Mouse (Mus musculus) midbrain, embryonic 16.5 days (tissue): ENCODE measurements around the gene Avp. TPM values are rescaled to one million over a fixed set of nuclear protein-coding genes. Genes with fewer than 3 reads are reported as not detected.

Experiments
- ATAC-seq: fragments of 200-750 bp; cut with Nextera tagmentation; 2 replicates; pipeline ENCODE4 v1.8.0; 2017; ENCODE audit warnings: moderate TSS enrichment
- H3K27ac ChIP-seq: fragments of 300-500 bp; sonication (generic); 2 replicates; pipeline ENCODE4 v1.5.1; 2014; ENCODE audit warnings: mild to moderate bottlenecking, low read length, mixed read lengths
- H3K27me3 ChIP-seq: fragments of 300-500 bp; sonication (generic); 2 replicates; pipeline ENCODE4 v1.6.1; 2014; ENCODE audit warnings: low read depth, low read length, mixed read lengths; ENCODE audit not compliant: control insufficient read depth, insufficient read depth
- H3K36me3 ChIP-seq: fragments of 300-500 bp; sonication (generic); 2 replicates; pipeline ENCODE4 v1.6.1; 2014; ENCODE audit warnings: mild to moderate bottlenecking, low read length, moderate library complexity, mixed read lengths; ENCODE audit not compliant: control insufficient read depth, insufficient read depth
- H3K4me1 ChIP-seq: fragments of 300-500 bp; sonication (generic); 2 replicates; pipeline ENCODE4 v1.6.1; 2014; ENCODE audit warnings: mild to moderate bottlenecking, low read length, mixed read lengths; ENCODE audit not compliant: control insufficient read depth, insufficient read depth
- H3K4me2 ChIP-seq: fragments of 300-500 bp; sonication (generic); 2 replicates; pipeline ENCODE4 v1.6.1; 2014; ENCODE audit warnings: mild to moderate bottlenecking, low read length, mixed read lengths
- H3K4me3 ChIP-seq: fragments of 300-500 bp; sonication (generic); 2 replicates; pipeline ENCODE4 v1.5.1; 2014; ENCODE audit warnings: low read depth, mild to moderate bottlenecking, low read length, moderate library complexity, mixed read lengths
- H3K9ac ChIP-seq: fragments of 300-500 bp; sonication (generic); 2 replicates; pipeline ENCODE4 v1.6.1; 2014; ENCODE audit warnings: low read depth, low read length, mixed read lengths
- H3K9me3 ChIP-seq: fragments of 300-500 bp; sonication (generic); replicated peaks from 2 replicates; pipeline ENCODE4 v1.6.1; 2014; ENCODE audit warnings: mild to moderate bottlenecking, low read length, mixed read lengths; ENCODE audit not compliant: control insufficient read depth, poor library complexity, severe bottlenecking
- WGBS: fragments of 180-500 bp; shearing (Covaris S2); extraction: QIAGEN DNeasy Blood & Tissue Kit; methylation state at CpG from one replicate; pipeline ENCODE4 v1.1.7; 2014; 5-methylcytosine and 5-hydroxymethylcytosine counted together
- polyA plus RNA-seq: library from polyadenylated mRNA; unstranded; fragments of >200 nt; fragmentation: Nextera tagmentation; extraction: Ambion mirVana; gene quantifications from 2 replicates; pipeline ENCODE4 v1.2.1, GENCODE M21; 2015

Avp gene
- polyA plus RNA-seq, 1 experiment from 2014 or later, result 77.8 TPM

- Histone ChIP-seq H3K4me3 (no peak overlapping the region), H3K9ac (no peak overlapping the region), H3K9me3 (no peaks in the 10 kb centered on the region), H3K36me3 (peaks cover 26% of the 10 kb centered on the region), H3K27me3 (no peaks in the 10 kb centered on the region), H3K4me1 (no peaks in the 10 kb centered on the region), H3K4me2 (no peak overlapping the region), H3K27ac (no peak overlapping the region)
- ATAC-seq, result no peak
- WGBS, result 90% methylated on average over 1 of the region's 1 CpGs
Measured at GRCm38 (mm10) chr2:130595596-130595995, 13.2 kb upstream of the Avp start.

GRCm38 (mm10) chr2:130591016-130591415, 8.7 kb upstream of the Avp start:
- no peak overlapping the region for H3K9ac ChIP-seq
- H3K36me3 ChIP-seq, result peaks cover 16% of the 10 kb centered on the region
- no peaks in the 10 kb centered on the region for H3K4me1 ChIP-seq
- no peaks in the 10 kb centered on the region for H3K27me3 ChIP-seq
- ATAC-seq, result no peak
- no peaks in the 10 kb centered on the region for H3K9me3 ChIP-seq
- H3K27ac ChIP-seq, result no peak overlapping the region
- 98% methylated on average over 2 of the region's 2 CpGs for WGBS
- H3K4me3 ChIP-seq, result no peak overlapping the region
- H3K4me2 ChIP-seq, result no peak overlapping the region

DNA sequence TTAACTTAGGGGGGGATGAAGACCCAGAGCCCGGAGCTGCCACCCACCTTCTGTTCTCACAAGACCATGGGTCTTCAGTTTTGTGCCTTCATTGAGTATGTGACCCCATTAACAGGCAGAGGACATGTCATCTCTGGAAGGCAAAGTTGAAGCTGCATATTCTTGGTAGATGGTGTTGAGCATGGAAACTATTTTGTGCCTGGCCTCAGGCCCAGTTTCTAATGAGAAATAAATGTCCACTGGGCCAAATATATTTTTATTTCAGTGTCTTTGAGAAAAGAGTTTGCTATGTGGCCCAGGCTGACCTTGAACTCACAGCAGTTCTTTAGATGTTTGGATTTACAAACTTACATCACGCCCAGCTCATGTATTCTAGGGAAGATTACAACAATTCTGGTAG, 7.4 kb upstream of the Avp start:
- no peak for ATAC-seq
- 94% methylated on average over 2 of the region's 2 CpGs for WGBS
- no peaks in the 10 kb centered on the region for H3K4me1 ChIP-seq

GRCm38 (mm10) chr2:130589157-130589556, 6.8 kb upstream of the Avp start:
- no peaks in the 10 kb centered on the region for H3K4me1 ChIP-seq

More for the DNA sequence above, 7.4 kb upstream of the Avp start:
- Histone ChIP-seq H3K27me3 (no peaks in the 10 kb centered on the region), H3K4me2 (no peak overlapping the region), H3K9ac (no peak overlapping the region), H3K9me3 (no peaks in the 10 kb centered on the region), H3K4me3 (no peak overlapping the region), H3K36me3 (peaks cover 13% of the 10 kb centered on the region), H3K27ac (no peak overlapping the region)

GRCm38 (mm10) chr2:130588373-130588772, 6.0 kb upstream of the Avp start:
- WGBS, result 93% methylated on average over 2 of the region's 2 CpGs
- peaks cover 11% of the 10 kb centered on the region for H3K36me3 ChIP-seq
- no peaks in the 10 kb centered on the region for H3K27me3 ChIP-seq
- no peak overlapping the region for H3K4me3 ChIP-seq
- no peak overlapping the region for H3K4me2 ChIP-seq
- H3K27ac ChIP-seq, result no peak overlapping the region
- no peak for ATAC-seq
- no peaks in the 10 kb centered on the region for H3K9me3 ChIP-seq
- H3K9ac ChIP-seq, result no peak overlapping the region
- H3K4me1 ChIP-seq, result no peaks in the 10 kb centered on the region

More at GRCm38 (mm10) chr2:130589157-130589556, 6.8 kb upstream of the Avp start:
- no peak overlapping the region for H3K9ac ChIP-seq
- H3K27me3 ChIP-seq, result no peaks in the 10 kb centered on the region
- H3K4me2 ChIP-seq, result no peak overlapping the region
- no peak overlapping the region for H3K27ac ChIP-seq
- ATAC-seq, result no peak
- 63% methylated on average over 4 of the region's 4 CpGs for WGBS
- H3K36me3 ChIP-seq, result peaks cover 11% of the 10 kb centered on the region
- H3K4me3 ChIP-seq, result no peak overlapping the region
- no peaks in the 10 kb centered on the region for H3K9me3 ChIP-seq

DNA sequence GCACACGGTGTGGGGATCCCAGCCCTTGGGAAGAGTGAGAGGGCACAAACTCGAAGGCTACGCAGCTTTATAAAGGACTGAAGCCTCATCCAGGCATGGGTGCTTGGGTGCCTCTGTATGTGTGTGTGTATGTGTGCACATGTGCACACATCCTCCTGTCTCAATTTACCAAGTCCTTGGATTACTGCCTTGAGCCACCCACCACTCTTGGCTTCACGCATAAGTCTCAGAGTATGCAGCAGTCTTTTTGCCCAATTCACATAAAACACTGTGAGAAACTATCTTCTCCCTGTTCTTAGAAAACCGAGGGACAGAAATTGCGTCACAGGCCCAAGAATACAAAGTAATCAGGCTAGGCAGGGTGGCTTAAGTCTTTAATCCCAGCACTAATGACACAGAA, 3.7 kb upstream of the Avp start:
- Histone ChIP-seq H3K4me3 (no peak overlapping the region), H3K27me3 (peaks cover 17% of the 10 kb centered on the region), H3K27ac (no peak overlapping the region), H3K4me1 (no peaks in the 10 kb centered on the region; the same call in 1 of the 2 replicates), H3K9me3 (no peaks in the 10 kb centered on the region), H3K4me2 (no peak overlapping the region), H3K36me3 (peaks cover 6% of the 10 kb centered on the region), H3K9ac (no peak overlapping the region)
- 90% methylated on average over 6 of the region's 6 CpGs for WGBS
- ATAC-seq, result no peak

DNA sequence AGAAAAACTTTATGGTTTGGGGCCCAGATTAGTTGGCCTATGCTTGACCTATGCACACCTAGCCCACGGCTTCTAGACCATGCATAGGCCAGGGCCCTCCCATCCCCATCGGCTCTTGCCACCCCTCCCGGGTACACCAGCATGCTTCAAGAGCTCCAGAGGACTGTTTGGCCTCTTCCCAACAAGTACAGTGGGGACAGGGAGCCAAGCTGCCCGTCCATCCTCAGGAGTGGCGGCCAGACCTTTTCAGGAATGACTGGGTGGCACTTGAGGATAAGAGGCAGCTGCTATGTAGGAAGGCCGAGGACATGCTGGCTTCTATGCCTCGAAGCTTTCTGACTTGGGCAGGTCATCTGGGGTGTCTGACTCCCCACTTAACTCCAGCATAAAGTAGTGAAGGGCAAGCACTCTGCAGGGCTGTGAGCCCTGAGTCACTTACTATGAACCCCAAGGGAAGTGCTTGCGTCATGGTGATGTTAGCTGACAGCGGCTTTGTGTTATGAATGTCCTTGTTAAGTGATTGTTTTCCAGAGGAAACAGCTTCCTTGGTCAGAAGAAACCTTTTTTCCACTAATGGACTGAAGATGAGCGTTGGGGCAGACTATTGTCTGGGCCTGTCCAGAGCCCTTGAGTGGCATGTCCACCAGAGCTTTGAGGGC, 1.7 kb upstream of the Avp start:
- Histone ChIP-seq H3K4me2 (no peak overlapping the region), H3K9me3 (no peaks in the 10 kb centered on the region), H3K27me3 (peaks cover 37% of the 10 kb centered on the region), H3K36me3 (no peaks in the 10 kb centered on the region), H3K4me1 (peaks cover 8% of the 10 kb centered on the region), H3K4me3 (no peak overlapping the region), H3K27ac (no peak overlapping the region), H3K9ac (no peak overlapping the region)
- no peak for ATAC-seq
- WGBS, result 78% methylated on average over 10 of the region's 10 CpGs

DNA sequence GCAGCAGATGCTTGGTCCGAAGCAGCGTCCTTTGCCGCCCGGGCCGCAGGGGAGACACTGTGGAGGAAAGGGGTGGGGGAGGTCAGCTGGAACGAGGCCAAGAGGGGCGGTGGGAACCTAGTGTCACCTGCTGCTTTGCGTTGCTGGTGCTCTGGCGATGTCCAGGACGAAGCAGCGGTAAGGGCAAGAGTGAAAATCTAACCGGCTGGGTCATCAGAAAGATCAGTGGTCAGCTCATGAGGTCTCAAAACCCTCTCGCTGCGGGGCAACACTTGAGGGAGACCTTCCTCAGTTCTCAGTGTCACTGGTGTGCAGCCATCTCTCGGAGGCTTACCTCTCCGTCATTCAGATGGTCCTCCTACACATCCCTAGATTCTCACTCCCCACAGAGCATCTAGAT, 1.2 kb downstream of the Avp start:
- H3K9ac ChIP-seq, result no peak overlapping the region
- H3K27ac ChIP-seq, result no peak overlapping the region
- peaks cover 58% of the 10 kb centered on the region for H3K27me3 ChIP-seq
- no peaks in the 10 kb centered on the region for H3K9me3 ChIP-seq
- H3K4me1 ChIP-seq, result peaks cover 16% of the 10 kb centered on the region
- peak overlapping the region; percentile 57 for H3K4me2 ChIP-seq
- ATAC-seq, result no peak
- peak overlapping the region; percentile 29 for H3K4me3 ChIP-seq
- WGBS, result 4% methylated on average over 16 of the region's 16 CpGs
- H3K36me3 ChIP-seq, result no peaks in the 10 kb centered on the region

GRCm38 (mm10) chr2:130579791-130580190, 2.6 kb downstream of the Avp start:
- H3K9ac ChIP-seq, result no peak overlapping the region
- 3% methylated on average over 8 of the region's 8 CpGs for WGBS
- no peak overlapping the region for H3K27ac ChIP-seq
- H3K27me3 ChIP-seq, result peaks cover 71% of the 10 kb centered on the region
- no peak overlapping the region for H3K4me3 ChIP-seq
- H3K9me3 ChIP-seq, result no peaks in the 10 kb centered on the region
- no peak for ATAC-seq
- no peaks in the 10 kb centered on the region for H3K36me3 ChIP-seq
- H3K4me2 ChIP-seq, result no peak overlapping the region
- H3K4me1 ChIP-seq, result peaks cover 16% of the 10 kb centered on the region
